Mouse (Mus musculus): ENCODE measurements around the gene Prdm15. TPM values are rescaled to one million over a fixed set of nuclear protein-coding genes. Genes with fewer than 3 reads are reported as not detected.

Prdm15 gene
- polyA plus RNA-seq, 1 experiment from 2014 or later = 3.2 TPM

DNA sequence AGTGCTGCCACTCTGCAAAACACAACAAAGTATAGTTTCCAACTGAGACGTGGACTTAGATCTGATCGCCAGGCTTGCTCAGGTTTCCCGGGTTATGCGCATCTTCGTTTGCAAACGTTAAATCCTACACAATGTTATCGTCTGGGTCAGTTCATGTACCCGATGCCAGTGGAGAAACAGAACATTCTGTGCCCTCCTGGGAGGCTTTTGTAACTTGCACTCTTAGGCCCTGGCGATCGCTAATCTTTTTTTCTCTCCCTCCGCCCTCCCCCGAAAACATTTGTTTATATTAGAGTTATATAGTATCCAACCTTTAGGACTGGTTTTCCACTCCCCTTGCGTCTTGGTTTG lies 87.7 kb downstream of the Prdm15 start:
- Histone ChIP-seq H3K9ac (ENCODE audit: low read depth, low read length) (no peak overlapping the region), H3K4me1 (ENCODE audit: control insufficient read depth, low read depth, low read length) (peaks cover 8% of the 10 kb centered on the region), H3K36me3 (ENCODE audit: control insufficient read depth, insufficient read depth) (no peaks in the 10 kb centered on the region), H3K27me3 (ENCODE audit: control insufficient read depth, insufficient read depth, low read depth, low read length) (peaks cover 32% of the 10 kb centered on the region), H3K27ac (ENCODE audit: low read length) (no peak overlapping the region), H3K4me2 (ENCODE audit: low read depth, low read length) (peak overlapping the region; percentile 47), H3K9me3 (replicated peaks; ENCODE audit: control insufficient read depth, low read length) (no peaks in the 10 kb centered on the region), H3K4me3 (ENCODE audit: low read depth, low read length) (peak overlapping the region; percentile 56)
- WGBS (ENCODE audit: insufficient replicate concordance) = 8% methylated on average over 13 of the region's 13 CpGs
- no peak for ATAC-seq (ENCODE audit: low read depth)

DNA sequence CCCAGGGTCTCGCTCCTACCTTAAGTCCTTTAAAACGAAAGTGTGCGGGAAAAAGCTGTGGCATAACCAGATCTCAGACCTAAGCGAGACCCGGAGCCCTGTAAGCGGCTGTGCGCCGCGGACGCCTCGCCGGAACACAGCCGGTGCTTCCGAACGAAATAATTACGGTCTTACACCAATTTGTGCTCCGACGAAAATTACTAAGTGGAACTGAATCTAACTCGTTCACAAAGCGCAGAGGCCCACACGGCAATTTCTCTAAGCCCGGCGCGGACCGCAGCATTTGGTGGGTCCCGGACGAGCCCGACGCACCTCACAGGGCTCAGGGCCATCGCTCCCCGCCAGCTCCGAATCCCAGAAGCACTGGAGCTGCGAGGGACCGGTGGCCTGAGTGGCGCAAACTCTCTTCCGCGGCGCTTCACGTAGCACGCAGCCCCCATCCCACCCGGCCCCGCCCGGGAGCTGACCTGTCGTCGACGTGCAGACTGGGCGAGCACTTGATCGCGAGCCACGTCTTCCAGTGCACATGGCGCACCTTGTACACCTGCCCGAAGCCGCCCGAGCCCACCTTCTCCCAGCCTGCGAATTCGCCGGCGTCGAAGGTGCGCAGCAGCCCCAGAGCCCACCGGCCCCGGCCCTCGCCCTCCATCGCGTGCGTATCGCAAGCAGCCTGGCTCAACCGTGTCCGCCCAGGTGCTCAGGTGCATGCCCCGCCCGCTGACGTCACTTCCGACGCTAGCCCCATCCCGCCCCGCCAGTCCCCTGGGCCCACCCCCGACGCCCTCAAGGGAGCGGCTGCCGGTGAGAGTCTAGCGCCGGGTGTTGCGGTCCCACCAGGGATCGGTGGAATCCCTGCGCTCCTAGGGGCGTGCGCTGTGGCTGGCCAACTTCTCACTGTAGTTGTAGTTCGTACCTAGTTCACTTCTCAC lies 88.3 kb downstream of the Prdm15 start, which contains the start of gene Ripk4:
Gene Ripk4 (minus strand): TSS at position 727 of the 929 bp plus-strand sequence.
- H3K27ac ChIP-seq (ENCODE audit: low read length) = 0 out of 2 replicates have a peak within 1 kb of the TSS, but pooled peaks have one; percentile 12
- H3K27me3 ChIP-seq (ENCODE audit: control insufficient read depth, insufficient read depth, low read depth, low read length) = peaks cover 32% of the 10 kb centered on the region
- no peaks in the 10 kb centered on the region for H3K36me3 ChIP-seq (ENCODE audit: control insufficient read depth, insufficient read depth)
- H3K9ac ChIP-seq (ENCODE audit: low read depth, low read length) = peak within 1 kb of the TSS; percentile 41
- 2% methylated on average over 88 of the region's 88 CpGs for WGBS (ENCODE audit: insufficient replicate concordance)
- H3K9me3 ChIP-seq (replicated peaks; ENCODE audit: control insufficient read depth, low read length) = no peaks in the 10 kb centered on the region
- peak; percentile 86 for ATAC-seq (ENCODE audit: low read depth)
- peak within 1 kb of the TSS; percentile 56 for H3K4me3 ChIP-seq (ENCODE audit: low read depth, low read length)
- peaks cover 8% of the 10 kb centered on the region for H3K4me1 ChIP-seq (ENCODE audit: control insufficient read depth, low read depth, low read length)
- H3K4me2 ChIP-seq (ENCODE audit: low read depth, low read length) = peak within 1 kb of the TSS; percentile 47

DNA sequence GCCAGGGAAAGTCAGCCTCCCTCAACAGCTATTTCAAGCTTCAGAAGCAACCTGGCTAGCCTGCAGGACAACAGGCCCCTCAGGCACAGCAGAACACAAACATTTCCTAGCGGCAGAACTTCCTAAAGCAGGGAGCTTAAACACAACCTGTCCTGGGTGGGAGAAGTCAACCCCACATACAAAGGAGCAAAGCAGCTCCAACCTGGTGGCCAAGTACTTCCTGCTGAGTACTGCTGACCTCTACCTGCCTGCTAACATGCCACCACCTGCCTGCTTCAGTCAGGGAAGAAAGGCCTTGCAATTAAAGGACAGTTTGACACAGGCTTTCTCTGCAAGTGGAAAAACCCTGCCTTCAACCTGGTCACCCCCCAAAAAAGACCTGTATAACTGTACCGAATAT lies 89.9 kb downstream of the Prdm15 start:
- H3K27ac ChIP-seq (ENCODE audit: low read length) = no peak overlapping the region
- H3K9me3 ChIP-seq (replicated peaks; ENCODE audit: control insufficient read depth, low read length) = no peaks in the 10 kb centered on the region
- no peak overlapping the region for H3K9ac ChIP-seq (ENCODE audit: low read depth, low read length)
- H3K4me2 ChIP-seq (ENCODE audit: low read depth, low read length) = no peak overlapping the region
- 42% methylated on average over 2 of the region's 2 CpGs for WGBS (ENCODE audit: insufficient replicate concordance)
- peaks cover 8% of the 10 kb centered on the region for H3K4me1 ChIP-seq (ENCODE audit: control insufficient read depth, low read depth, low read length)
- peaks cover 32% of the 10 kb centered on the region for H3K27me3 ChIP-seq (ENCODE audit: control insufficient read depth, insufficient read depth, low read depth, low read length)
- no peak for ATAC-seq (ENCODE audit: low read depth)
- no peak overlapping the region for H3K4me3 ChIP-seq (ENCODE audit: low read depth, low read length)
- no peaks in the 10 kb centered on the region for H3K36me3 ChIP-seq (ENCODE audit: control insufficient read depth, insufficient read depth)

DNA sequence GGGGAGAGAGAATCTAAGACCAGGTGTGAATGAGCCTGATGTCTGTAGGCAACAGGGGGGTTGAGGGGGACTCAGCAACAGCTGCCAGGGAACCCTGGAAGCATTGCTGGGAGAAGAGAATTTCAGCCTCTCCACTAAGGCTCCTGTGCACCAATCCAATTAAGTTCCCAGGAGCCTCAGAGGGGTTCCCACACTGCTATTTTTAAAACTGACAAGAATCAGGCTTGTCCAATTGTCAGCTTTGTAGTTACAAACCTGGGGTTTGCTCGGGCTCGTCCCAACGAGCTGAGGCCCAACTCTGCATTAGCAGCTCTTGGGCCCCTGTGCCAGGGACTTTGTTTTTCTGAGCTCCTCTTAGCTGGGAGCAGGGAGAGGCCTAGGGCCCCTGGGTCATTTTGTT lies 92.0 kb downstream of the Prdm15 start:
- 49% methylated on average over 3 of the region's 3 CpGs for WGBS (ENCODE audit: insufficient replicate concordance)
- no peak overlapping the region for H3K27ac ChIP-seq (ENCODE audit: low read length)

DNA sequence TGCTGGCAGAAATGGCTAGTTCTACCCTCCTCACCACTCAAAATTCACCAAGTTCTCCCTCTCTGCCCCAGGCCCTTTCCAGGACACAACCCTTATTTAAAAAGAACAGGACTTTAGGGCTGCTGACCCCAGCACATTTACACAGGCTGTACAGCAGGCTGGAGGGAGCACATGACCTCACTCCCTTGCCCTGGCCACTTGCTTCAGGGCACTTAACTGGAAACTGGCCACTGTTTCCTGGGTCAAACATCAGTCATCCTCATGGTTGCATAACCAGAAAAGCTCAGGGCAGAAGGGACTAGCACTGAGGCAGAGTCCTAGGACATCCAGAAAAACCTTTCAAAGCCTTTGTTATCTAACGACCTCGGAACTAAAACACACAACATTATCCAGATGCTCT lies 93.4 kb downstream of the Prdm15 start:
- peak; percentile 54 for ATAC-seq (ENCODE audit: low read depth)
- Histone ChIP-seq H3K4me2 (ENCODE audit: low read depth, low read length) (no peak overlapping the region), H3K27me3 (ENCODE audit: control insufficient read depth, insufficient read depth, low read depth, low read length) (peaks cover 14% of the 10 kb centered on the region), H3K9me3 (replicated peaks; ENCODE audit: control insufficient read depth, low read length) (no peaks in the 10 kb centered on the region), H3K27ac (ENCODE audit: low read length) (no peak overlapping the region; the same call in 1 of the 2 replicates), H3K36me3 (ENCODE audit: control insufficient read depth, insufficient read depth) (no peaks in the 10 kb centered on the region), H3K4me3 (ENCODE audit: low read depth, low read length) (no peak overlapping the region), H3K4me1 (ENCODE audit: control insufficient read depth, low read depth, low read length) (peaks cover 4% of the 10 kb centered on the region), H3K9ac (ENCODE audit: low read depth, low read length) (no peak overlapping the region)
- WGBS (ENCODE audit: insufficient replicate concordance) = 42% methylated on average over 2 of the region's 2 CpGs

More for the DNA sequence above, 92.0 kb downstream of the Prdm15 start:
- Histone ChIP-seq H3K9ac (ENCODE audit: low read depth, low read length) (no peak overlapping the region), H3K36me3 (ENCODE audit: control insufficient read depth, insufficient read depth) (no peaks in the 10 kb centered on the region), H3K9me3 (replicated peaks; ENCODE audit: control insufficient read depth, low read length) (no peaks in the 10 kb centered on the region), H3K4me2 (ENCODE audit: low read depth, low read length) (no peak overlapping the region), H3K27me3 (ENCODE audit: control insufficient read depth, insufficient read depth, low read depth, low read length) (peaks cover 28% of the 10 kb centered on the region), H3K4me1 (ENCODE audit: control insufficient read depth, low read depth, low read length) (peaks cover 5% of the 10 kb centered on the region), H3K4me3 (ENCODE audit: low read depth, low read length) (no peak overlapping the region)
- no peak for ATAC-seq (ENCODE audit: low read depth)

DNA sequence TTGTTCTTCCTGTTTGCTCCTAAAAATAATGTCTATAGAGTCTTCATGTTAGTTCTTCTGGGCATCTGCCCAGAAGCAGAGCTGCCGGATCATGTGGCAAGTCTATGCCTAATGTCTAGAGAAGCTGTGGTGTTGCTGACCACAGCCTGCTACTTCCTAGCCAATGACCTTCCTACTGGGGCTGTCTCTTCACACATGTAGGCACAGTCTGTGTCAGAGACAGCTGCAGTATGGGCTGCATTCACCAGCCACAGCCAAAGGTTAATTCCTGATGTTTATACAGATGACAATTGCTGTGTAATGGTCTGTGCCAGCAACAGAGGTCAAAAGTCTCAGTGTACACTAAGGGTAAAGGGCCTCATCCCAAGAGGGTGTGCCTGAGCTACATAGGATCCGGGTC lies 95.2 kb downstream of the Prdm15 start:
- WGBS (ENCODE audit: insufficient replicate concordance) = 44% methylated on average over 2 of the region's 2 CpGs
- Histone ChIP-seq H3K9ac (ENCODE audit: low read depth, low read length) (no peak overlapping the region), H3K9me3 (replicated peaks; ENCODE audit: control insufficient read depth, low read length) (no peaks in the 10 kb centered on the region), H3K4me1 (ENCODE audit: control insufficient read depth, low read depth, low read length) (peaks cover 4% of the 10 kb centered on the region), H3K27me3 (ENCODE audit: control insufficient read depth, insufficient read depth, low read depth, low read length) (no peaks in the 10 kb centered on the region; the same call in 1 of the 2 replicates), H3K4me3 (ENCODE audit: low read depth, low read length) (no peak overlapping the region), H3K36me3 (ENCODE audit: control insufficient read depth, insufficient read depth) (no peaks in the 10 kb centered on the region), H3K4me2 (ENCODE audit: low read depth, low read length) (no peak overlapping the region), H3K27ac (ENCODE audit: low read length) (no peak overlapping the region)
- ATAC-seq (ENCODE audit: low read depth) = peak; percentile 76

DNA sequence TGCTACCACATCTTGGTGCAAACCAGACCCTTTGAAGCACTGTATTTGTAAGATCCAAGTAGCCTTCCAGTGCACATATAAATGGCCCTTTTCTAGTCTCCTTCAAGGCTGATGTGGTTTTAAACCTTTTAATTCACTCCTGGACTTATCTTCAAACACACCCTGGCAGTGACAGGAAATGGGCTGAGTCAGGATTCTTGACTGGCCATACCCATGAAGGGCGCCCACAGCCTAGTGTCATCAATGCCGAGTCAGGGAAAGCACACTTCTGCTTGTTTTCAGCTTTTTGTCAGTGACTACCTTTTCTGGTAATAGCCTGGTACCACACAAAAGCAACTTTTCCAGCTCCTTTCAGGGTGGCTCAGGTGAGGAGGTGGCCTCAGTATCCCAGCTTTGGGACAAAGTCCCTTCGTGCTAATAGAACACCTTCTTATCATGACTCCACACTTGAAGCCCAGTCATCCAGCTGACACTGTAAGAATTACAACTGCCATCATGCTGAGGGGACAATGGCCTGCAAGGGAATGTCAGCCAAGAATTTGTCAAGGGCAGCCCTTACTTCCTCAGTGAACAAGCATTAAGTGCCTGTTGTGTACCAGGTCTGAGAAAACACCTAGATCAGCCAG lies 99.2 kb downstream of the Prdm15 start:
- Histone ChIP-seq H3K27ac (ENCODE audit: low read length) (no peak overlapping the region), H3K36me3 (ENCODE audit: control insufficient read depth, insufficient read depth) (no peaks in the 10 kb centered on the region; the same call in 1 of the 2 replicates), H3K9me3 (replicated peaks; ENCODE audit: control insufficient read depth, low read length) (no peaks in the 10 kb centered on the region), H3K27me3 (ENCODE audit: control insufficient read depth, insufficient read depth, low read depth, low read length) (no peaks in the 10 kb centered on the region), H3K4me2 (ENCODE audit: low read depth, low read length) (no peak overlapping the region), H3K9ac (ENCODE audit: low read depth, low read length) (no peak overlapping the region), H3K4me3 (ENCODE audit: low read depth, low read length) (no peak overlapping the region), H3K4me1 (ENCODE audit: control insufficient read depth, low read depth, low read length) (peaks cover 4% of the 10 kb centered on the region; the same call in 1 of the 2 replicates)
- 23% methylated on average over 3 of the region's 3 CpGs for WGBS (ENCODE audit: insufficient replicate concordance)
- ATAC-seq (ENCODE audit: low read depth) = no peak

DNA sequence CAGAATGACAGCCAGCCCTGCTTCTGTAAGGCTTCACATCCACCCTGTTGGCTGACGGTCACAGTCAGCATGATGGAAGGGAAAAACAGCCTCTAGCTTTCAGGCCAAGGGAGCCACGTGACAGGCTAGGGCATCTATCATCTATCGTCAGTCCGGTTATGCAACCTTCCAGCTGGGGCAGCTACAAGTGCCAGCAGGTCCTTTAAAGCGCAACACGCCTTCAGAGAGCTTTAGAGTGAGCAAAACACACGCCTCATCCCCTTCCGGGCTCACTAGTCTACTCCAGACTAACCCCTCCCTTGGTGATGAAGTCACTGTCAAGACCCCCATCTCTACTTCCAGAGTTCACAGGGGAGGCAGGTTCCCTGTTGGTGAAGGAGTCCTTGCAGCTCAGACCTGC lies 99.8 kb downstream of the Prdm15 start:
- H3K9me3 ChIP-seq (replicated peaks; ENCODE audit: control insufficient read depth, low read length) = no peaks in the 10 kb centered on the region
- ATAC-seq (ENCODE audit: low read depth) = peak; percentile 41

DNA sequence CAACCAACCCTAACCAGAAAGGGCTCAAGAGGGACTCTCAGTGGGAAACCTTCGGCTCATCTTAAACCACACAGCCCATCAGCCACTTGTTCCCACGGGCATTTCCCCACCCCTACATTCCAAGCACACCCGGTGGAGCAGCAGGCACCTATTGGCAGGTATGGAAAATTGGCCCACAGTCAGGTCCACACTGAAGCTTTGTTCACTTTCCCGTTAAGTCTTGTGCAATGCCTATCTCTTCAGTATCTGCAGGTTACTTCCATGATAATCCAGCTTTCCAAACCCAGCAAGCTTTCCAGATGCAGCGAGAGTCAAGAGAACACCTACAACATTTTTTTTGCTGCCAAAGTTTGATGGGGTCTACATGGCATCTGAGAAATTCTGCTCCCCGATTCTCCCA lies 103.2 kb downstream of the Prdm15 start:
- H3K4me2 ChIP-seq (ENCODE audit: low read depth, low read length) = no peak overlapping the region
- H3K27ac ChIP-seq (ENCODE audit: low read length) = no peak overlapping the region
- H3K36me3 ChIP-seq (ENCODE audit: control insufficient read depth, insufficient read depth) = no peaks in the 10 kb centered on the region; the same call in 1 of the 2 replicates
- no peak overlapping the region for H3K9ac ChIP-seq (ENCODE audit: low read depth, low read length)
- H3K4me3 ChIP-seq (ENCODE audit: low read depth, low read length) = no peak overlapping the region
- no peak for ATAC-seq (ENCODE audit: low read depth)
- WGBS (ENCODE audit: insufficient replicate concordance) = 61% methylated on average over 6 of the region's 6 CpGs
- no peaks in the 10 kb centered on the region for H3K27me3 ChIP-seq (ENCODE audit: control insufficient read depth, insufficient read depth, low read depth, low read length)
- H3K4me1 ChIP-seq (ENCODE audit: control insufficient read depth, low read depth, low read length) = no peaks in the 10 kb centered on the region
- H3K9me3 ChIP-seq (replicated peaks; ENCODE audit: control insufficient read depth, low read length) = no peaks in the 10 kb centered on the region

More for the DNA sequence above, 99.8 kb downstream of the Prdm15 start:
- WGBS (ENCODE audit: insufficient replicate concordance) = 31% methylated on average over 8 of the region's 8 CpGs
- Histone ChIP-seq H3K4me2 (ENCODE audit: low read depth, low read length) (no peak overlapping the region), H3K27ac (ENCODE audit: low read length) (no peak overlapping the region), H3K4me1 (ENCODE audit: control insufficient read depth, low read depth, low read length) (peaks cover 4% of the 10 kb centered on the region; the same call in 1 of the 2 replicates), H3K27me3 (ENCODE audit: control insufficient read depth, insufficient read depth, low read depth, low read length) (no peaks in the 10 kb centered on the region), H3K36me3 (ENCODE audit: control insufficient read depth, insufficient read depth) (no peaks in the 10 kb centered on the region; the same call in 1 of the 2 replicates), H3K9ac (ENCODE audit: low read depth, low read length) (no peak overlapping the region), H3K4me3 (ENCODE audit: low read depth, low read length) (no peak overlapping the region)

Measured in liver, embryonic 16.5 days (tissue).